Mouse (Mus musculus) heart, adult 18-20 months (tissue): ENCODE results near the gene Tmprss15. TPM values are rescaled to one million over a fixed set of nuclear protein-coding genes. Genes with fewer than 3 reads are reported as not detected.

Experiments used
- total RNA-seq, 2 experiments: library from RNA; stranded (reverse); gene quantifications; 2 replicates each; pipeline ENCODE4 v1.2.3; 2021

Gene Tmprss15
- total RNA-seq, 2 experiments from 2014 or later: not detected

Other genes starting within 250 kb of the Tmprss15 start
- under 1 TPM in 1 of 2 experiments, not detected in 1; 0.57 TPM for gene Chodl, start 160.1 kb downstream of the Tmprss15 start, total RNA-seq